9 mouse cellular contexts compared by ENCODE assay signal in the genomic region with DNA sequence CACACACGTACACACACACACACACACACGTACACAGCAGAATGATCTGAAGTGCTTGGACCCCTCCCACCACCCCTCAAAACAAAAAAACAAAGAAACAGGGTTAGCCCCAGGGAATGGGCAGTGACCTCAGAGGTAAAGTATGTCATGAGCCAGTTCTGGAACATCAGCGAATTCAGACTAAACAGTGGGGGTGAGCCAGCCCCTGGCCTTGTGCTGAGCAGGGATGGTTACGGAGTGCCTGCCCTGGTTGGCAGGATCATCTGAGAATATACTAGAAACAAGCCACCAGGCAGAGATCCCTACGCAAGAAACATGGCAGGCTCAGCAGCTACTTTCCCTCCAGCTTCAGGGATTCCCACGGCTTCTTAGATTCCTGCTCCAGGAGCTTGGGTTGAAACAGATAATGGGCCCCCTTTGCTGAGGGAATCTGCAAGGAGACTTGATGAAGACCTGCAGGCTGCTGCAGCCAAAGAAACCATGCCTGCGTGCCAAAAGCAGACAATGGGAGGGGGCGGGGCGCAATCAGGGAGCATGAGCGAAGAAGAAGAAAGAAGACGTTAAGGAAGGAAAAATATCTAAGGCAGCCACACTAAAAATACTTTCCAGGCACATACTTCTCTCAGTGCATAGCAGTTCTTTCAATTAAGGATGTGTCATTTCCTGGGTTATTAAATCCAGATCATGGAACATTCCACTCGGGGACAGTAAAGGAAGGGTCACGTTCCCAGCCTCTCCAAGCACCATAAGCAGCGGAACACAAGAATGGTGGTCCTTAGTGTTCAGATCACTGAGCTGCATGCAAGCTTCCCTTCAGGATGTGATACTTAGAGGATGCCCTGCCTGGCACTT. TPM values are rescaled to one million over a fixed set of nuclear protein-coding genes. Genes with fewer than 3 reads are reported as not detected.
DNase-seq lines count a peak whose midpoint lies in the region; ATAC-seq and TF ChIP-seq lines count a peak whose summit lies in the region.
"Had no signal": no experiment of that assay in that cellular context is flagged by ENCODE, and none has a peak within 500 bp of the region (broad histone marks: within the 10 kb centered on the region; RNA-seq: fewer than 3 reads in every experiment).

No protein-coding gene starts in this region.

- no peaks in the 10 kb centered on the region for H3K9me3 ChIP-seq in forebrain, postnatal 0 days (ENCODE audit: low read length)
- H3K9me3 ChIP-seq in hindbrain, embryonic 14.5 days (ENCODE audit: control insufficient read depth, low read length): no peaks in the 10 kb centered on the region
- no peaks in the 10 kb centered on the region for H3K9me3 ChIP-seq in midbrain, embryonic 14.5 days (ENCODE audit: control insufficient read depth, low read length)

- 22% methylated on average over 14 of the region's 14 CpGs for WGBS in forebrain, postnatal 0 days
- WGBS in hindbrain, embryonic 14.5 days: 26% methylated on average over 14 of the region's 14 CpGs
- WGBS in midbrain, embryonic 14.5 days: 34% methylated on average over 14 of the region's 14 CpGs

- H3K4me1 ChIP-seq in forebrain, postnatal 0 days (ENCODE audit: insufficient read depth): peaks cover 10% of the 10 kb centered on the region; the same call in 1 of the 2 replicates
- H3K4me1 ChIP-seq in hindbrain, embryonic 14.5 days (replicated peaks; ENCODE audit: control insufficient read depth, insufficient read depth, low read length): peaks cover 9% of the 10 kb centered on the region; the same call in 1 of the 2 replicates
- H3K4me1 ChIP-seq in midbrain, embryonic 14.5 days (ENCODE audit: control insufficient read depth, insufficient read depth, low read length): peaks cover 5% of the 10 kb centered on the region; the same call in 1 of the 2 replicates

- peak; percentile 67 for DNase-seq in kidney, postnatal 10 days
- no peak for DNase-seq in kidney, adult 18-20 months
- DNase-seq in brain, adult 2 months (ENCODE audit: low read depth, low spot score): peak; percentile 40
- peak; percentile 81 for DNase-seq in forebrain, postnatal 0 days
- peak; percentile 50 for DNase-seq in hindbrain, embryonic 14.5 days (ENCODE audit: low spot score)
- DNase-seq in midbrain, embryonic 14.5 days: peak; percentile 63
- DNase-seq in thymus, postnatal 36 days: no peak

- H3K27ac ChIP-seq in forebrain, postnatal 0 days (ENCODE audit: low read depth, low read length): peak overlapping the region; percentile 84
- H3K27ac ChIP-seq in hindbrain, embryonic 14.5 days: peak overlapping the region; percentile 38
- H3K27ac ChIP-seq in midbrain, embryonic 14.5 days (replicated peaks; ENCODE audit: low read depth, low read length): no peak overlapping the region; the same call in 1 of the 2 replicates

- no peak overlapping the region for H3K4me3 ChIP-seq in forebrain, postnatal 0 days (ENCODE audit: low read depth, low read length)
- no peak overlapping the region for H3K4me3 ChIP-seq in hindbrain, embryonic 14.5 days (replicated peaks; ENCODE audit: low read length)
- no peak overlapping the region for H3K4me3 ChIP-seq in midbrain, embryonic 14.5 days (replicated peaks; ENCODE audit: low read depth, low read length)

- peak; percentile 89 for ATAC-seq in forebrain, postnatal 0 days
- ATAC-seq in hindbrain, embryonic 14.5 days (ENCODE audit: low FRiP score): peak; percentile 53; the same call in 1 of the 2 replicates
- no peak for ATAC-seq in midbrain, embryonic 14.5 days (ENCODE audit: low FRiP score, low TSS enrichment)
- ATAC-seq in granulocyte monocyte progenitor cell, adult 5-6 weeks (replicated peaks; ENCODE audit: poor library complexity, severe bottlenecking): no peak

- no peaks in the 10 kb centered on the region for H3K27me3 ChIP-seq in forebrain, postnatal 0 days (ENCODE audit: insufficient read depth, low read length)
- H3K27me3 ChIP-seq in hindbrain, embryonic 14.5 days (ENCODE audit: control insufficient read depth, insufficient read depth, low read length): no peaks in the 10 kb centered on the region
- no peaks in the 10 kb centered on the region for H3K27me3 ChIP-seq in midbrain, embryonic 14.5 days (ENCODE audit: control insufficient read depth, insufficient read depth, low read length)

- TF ChIP-seq CTCF in forebrain, postnatal 0 days (IDR thresholded peaks at IDR 0.05; ENCODE audit: low read depth): no peak

- no peaks in the 10 kb centered on the region for H3K36me3 ChIP-seq in forebrain, postnatal 0 days (ENCODE audit: insufficient read depth)
- H3K36me3 ChIP-seq in hindbrain, embryonic 14.5 days (replicated peaks; ENCODE audit: control insufficient read depth, insufficient read depth): no peaks in the 10 kb centered on the region
- H3K36me3 ChIP-seq in midbrain, embryonic 14.5 days (ENCODE audit: control insufficient read depth, insufficient read depth, low read length): no peaks in the 10 kb centered on the region

- H3K4me2 ChIP-seq in forebrain, postnatal 0 days (ENCODE audit: low read depth): peak overlapping the region; percentile 19
- peak overlapping the region; percentile 20 for H3K4me2 ChIP-seq in hindbrain, embryonic 14.5 days (replicated peaks)
- H3K4me2 ChIP-seq in midbrain, embryonic 14.5 days (ENCODE audit: low read length): peak overlapping the region; percentile 1; the same call in 1 of the 2 replicates

- peak overlapping the region; percentile 46 for H3K9ac ChIP-seq in forebrain, postnatal 0 days
- H3K9ac ChIP-seq in hindbrain, embryonic 14.5 days: peak overlapping the region; percentile 24
- no peak overlapping the region for H3K9ac ChIP-seq in midbrain, embryonic 14.5 days (replicated peaks; ENCODE audit: low read length)

RNA-seq across cellular contexts. Expression of a gene that starts 30.6 kb away (rescaled TPM):
- total RNA-seq in forebrain, postnatal 0 days (2014; rRNA removed): 1.4 and 2.8 TPM in 2 replicates
- 6.6 and 7.0 TPM in 2 replicates for polyA plus RNA-seq in forebrain, postnatal 0 days (2015; fragmentation: Nextera tagmentation; extraction: Ambion mirVana)
- 9.0 and 9.4 TPM in 2 replicates for polyA plus RNA-seq in hindbrain, embryonic 14.5 days (2014; fragmentation: Nextera tagmentation; extraction: Ambion mirVana)
- polyA plus RNA-seq in midbrain, embryonic 14.5 days (2014; fragmentation: Nextera tagmentation; extraction: Ambion mirVana): 4.8 and 12.7 TPM in 2 replicates
- total RNA-seq in granulocyte monocyte progenitor cell, adult 5-6 weeks (2014; fragmentation: Nextera tagmentation): 22.7 and 52.6 TPM in 2 replicates
- total RNA-seq in granulocyte monocyte progenitor cell, adult 5-6 weeks (2017): 18.3 and 41.9 TPM in 2 replicates

RNA-seq across cellular contexts. Expression of a gene that starts 53.9 kb away (rescaled TPM):
- total RNA-seq in forebrain, postnatal 0 days (2014; rRNA removed): not detected in 2 replicates
- polyA plus RNA-seq in forebrain, postnatal 0 days (2015; fragmentation: Nextera tagmentation; extraction: Ambion mirVana): not detected in 2 replicates
- polyA plus RNA-seq in hindbrain, embryonic 14.5 days (2014; fragmentation: Nextera tagmentation; extraction: Ambion mirVana): not detected in 2 replicates
- not detected in 2 replicates for polyA plus RNA-seq in midbrain, embryonic 14.5 days (2014; fragmentation: Nextera tagmentation; extraction: Ambion mirVana)
- not detected in 2 replicates for total RNA-seq in granulocyte monocyte progenitor cell, adult 5-6 weeks (2014; fragmentation: Nextera tagmentation)
- not detected in 2 replicates for total RNA-seq in granulocyte monocyte progenitor cell, adult 5-6 weeks (2017)
- polyA plus RNA-seq: large intestine, adult 2 months had no signal

Comparison
In these comparisons a context has a peak if more than half of its experiments do, and no peak if none do; other contexts are left out.
1. DNase-seq: peak in kidney, postnatal 10 days (single experiment), brain, adult 2 months (single experiment), forebrain, postnatal 0 days (single experiment), hindbrain, embryonic 14.5 days (single experiment) and midbrain, embryonic 14.5 days (single experiment); none in kidney, adult 18-20 months (single experiment) and thymus, postnatal 36 days (0 of 2).
2. ATAC-seq: peak in forebrain, postnatal 0 days (single experiment) and hindbrain, embryonic 14.5 days (single experiment); none in midbrain, embryonic 14.5 days (single experiment) and granulocyte monocyte progenitor cell, adult 5-6 weeks (single experiment).
3. Peak in every context shown above with its lines, with median percentiles within 50 percentile points of each other: H3K4me2 ChIP-seq.